Mouse (Mus musculus): ENCODE results near the gene Hccs.
"Not testable (repeated sequence)": the region's sequence is repeated elsewhere in the genome, so short reads cannot be mapped to it uniquely, and the experiment has no call there.

The Hccs gene

DNA sequence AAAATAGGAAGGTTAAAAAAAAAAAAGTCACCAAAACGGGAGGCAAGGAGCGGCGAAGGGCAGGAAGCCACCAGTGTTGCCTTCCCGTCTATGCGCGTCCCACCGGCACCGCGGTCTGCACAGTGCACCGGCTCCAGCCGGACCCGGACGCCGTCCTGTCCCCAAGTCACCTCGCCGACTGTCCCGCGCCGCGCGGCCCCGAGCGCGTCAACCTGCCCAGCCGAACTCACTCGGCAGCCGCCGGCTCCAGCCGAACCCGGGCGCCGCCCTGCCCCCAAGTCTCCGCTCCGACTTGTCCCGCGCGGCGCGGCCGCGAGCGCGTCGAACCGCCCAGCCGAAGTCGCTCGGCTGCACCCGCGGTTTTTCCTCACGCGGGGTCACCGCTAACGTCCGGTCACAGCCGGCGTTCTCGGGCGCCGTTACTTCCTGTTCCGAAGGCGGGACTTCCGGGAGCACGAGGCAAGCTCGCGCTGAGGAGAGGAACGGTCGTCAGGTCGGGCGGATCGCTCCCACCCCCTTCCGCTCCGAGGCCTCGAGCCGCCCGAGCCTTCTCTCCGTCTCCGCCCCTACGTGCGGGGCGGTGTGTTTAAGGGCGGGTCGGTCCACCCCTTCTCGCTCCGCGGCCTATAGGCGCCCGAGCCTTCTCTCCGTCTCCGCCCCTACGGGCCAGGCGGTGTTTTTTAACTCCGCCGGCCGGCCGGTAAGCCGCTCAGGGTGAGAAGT is at the start of gene Hccs:
TSS of gene Hccs (minus strand) at position 428 of the 723 bp plus-strand sequence.
- peak; percentile 83 for DNase-seq

DNA sequence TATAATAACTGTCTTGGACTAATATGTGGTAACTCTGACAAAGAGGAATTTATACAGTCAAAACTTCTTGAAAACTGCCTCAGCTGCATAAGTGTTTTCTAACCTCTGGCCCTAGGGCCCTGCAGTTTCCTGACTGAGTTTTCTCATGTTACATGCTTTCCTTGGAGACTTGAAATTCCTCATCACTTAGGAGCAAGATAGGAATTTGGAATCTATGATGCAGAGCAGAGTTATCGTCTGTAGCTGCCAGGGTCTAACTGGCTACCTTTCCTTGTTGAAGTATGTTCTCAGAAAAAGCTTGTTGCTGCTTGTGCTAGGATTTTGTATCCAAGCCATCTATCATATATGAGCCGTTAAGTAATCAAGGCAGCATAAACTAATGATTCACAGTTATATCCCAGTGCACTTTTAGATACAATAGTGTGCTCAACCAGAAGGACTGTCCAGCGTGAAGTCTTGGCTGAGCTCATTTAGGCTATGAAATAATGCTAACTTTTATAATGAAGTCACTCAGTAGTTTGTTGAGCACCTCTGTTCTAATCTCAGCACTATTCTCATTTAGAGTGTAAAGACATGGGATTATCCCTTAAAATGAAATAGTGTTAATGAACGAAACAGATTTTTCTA is 37.1 kb upstream of the Hccs start:
- no peak for DNase-seq

DNA sequence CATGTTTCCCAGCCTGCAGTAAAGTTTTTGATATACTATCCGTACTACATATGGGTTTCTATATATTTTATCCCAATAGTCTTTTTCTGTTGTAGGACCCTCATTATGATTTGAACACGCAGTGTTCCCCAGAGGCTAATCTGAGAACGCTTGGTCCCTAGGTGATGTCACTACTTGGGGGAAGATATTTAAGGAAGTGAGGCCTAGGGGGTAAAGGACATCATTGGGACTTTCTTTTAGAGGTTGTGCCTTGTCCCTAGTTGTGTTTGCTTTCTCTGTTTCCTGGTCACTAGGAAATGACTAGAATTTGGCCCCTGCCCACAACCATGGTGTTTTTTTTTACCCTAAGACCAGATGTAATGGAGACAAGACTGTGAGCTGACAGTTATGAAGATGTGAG is 18.0 kb upstream of the Hccs start:
- DNase-seq, result no peak

DNA sequence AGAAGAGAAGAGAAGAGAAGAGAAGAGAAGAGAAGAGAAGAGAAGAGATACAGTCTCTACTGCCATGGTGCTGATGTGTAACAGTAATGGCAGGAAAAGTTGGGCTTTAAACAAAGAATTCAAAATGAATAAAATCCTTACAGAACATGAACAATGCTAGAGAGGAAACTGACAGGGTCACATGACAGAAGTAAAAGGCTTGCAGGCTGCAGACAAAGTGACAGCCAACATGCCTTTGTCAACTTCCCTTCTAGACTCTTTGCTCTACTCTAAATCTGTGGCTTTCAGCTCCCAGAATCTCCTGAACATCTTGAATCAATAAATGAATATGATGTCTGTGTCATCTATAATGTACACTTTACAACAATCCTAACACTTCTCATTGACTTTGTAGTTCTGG is 17.4 kb upstream of the Hccs start:
- DNase-seq, result no peak

DNA sequence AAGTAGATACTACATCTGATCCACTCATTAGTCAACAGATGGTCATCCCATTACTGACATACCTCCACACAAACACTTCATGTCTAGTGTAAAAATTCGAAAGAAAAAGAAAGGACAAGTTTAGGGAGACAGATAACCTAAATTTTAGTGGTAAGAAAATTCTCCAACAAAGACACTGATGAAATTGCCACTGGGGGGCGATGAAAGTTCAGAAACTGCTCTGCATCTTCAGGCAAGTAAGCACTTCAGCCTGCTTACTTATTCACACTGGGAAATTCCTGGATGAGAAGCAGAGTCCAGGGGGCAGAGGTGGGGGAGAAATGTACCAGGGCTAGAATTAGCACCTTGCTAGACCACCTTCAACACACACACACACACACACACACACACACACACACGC is 12.1 kb upstream of the Hccs start:
- DNase-seq, result no peak

DNA sequence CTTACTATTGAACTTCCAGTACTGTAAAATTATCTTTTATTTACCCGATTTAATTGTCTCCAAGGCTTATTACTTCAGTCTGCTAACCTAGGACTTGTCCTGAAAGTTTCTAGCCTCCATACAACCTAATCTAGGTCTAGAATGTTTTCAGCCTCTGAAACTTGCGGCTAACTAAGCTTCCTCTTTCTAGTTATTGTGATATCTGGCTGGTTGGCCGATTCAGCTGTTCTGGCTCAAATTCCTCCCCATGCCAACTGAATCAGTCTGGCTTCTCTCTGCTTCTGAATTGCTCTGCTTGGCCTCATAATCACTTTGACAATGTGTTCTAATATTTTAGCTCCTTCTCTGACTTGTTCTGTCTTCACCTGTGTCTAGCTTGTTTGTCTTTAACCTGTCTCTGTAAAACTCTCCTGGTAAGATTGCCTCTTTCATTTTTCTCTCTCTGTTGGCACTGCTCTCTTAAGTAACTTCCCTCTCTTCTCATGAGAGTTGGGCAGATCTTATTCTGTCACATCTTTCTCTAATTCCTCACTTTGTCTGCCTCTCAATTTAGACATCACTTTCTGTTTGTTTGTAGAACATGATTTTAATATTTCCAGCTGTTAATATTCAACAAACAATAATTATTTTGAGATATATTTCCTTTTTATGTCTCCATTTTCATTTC is 5.9 kb upstream of the Hccs start:
- no peak for DNase-seq

DNA sequence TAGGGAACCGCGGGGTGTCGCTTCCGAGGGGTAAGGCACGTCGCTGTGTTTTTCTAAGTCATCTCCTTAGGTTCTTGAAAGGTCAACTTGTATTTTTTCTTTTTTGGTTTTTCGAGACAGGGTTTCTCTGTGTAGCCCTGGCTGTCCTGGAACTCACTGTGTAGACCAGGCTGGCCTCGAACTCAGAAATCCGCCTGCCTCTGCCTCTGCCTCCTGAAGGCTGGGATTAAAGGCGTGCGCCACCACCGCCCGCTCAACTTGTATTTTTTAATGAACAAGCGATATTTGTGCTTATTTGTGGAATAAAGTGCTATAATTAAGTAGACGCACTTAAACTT is 465 bp upstream of the Hccs start:
- DNase-seq, result not testable (repeated sequence)

DNA sequence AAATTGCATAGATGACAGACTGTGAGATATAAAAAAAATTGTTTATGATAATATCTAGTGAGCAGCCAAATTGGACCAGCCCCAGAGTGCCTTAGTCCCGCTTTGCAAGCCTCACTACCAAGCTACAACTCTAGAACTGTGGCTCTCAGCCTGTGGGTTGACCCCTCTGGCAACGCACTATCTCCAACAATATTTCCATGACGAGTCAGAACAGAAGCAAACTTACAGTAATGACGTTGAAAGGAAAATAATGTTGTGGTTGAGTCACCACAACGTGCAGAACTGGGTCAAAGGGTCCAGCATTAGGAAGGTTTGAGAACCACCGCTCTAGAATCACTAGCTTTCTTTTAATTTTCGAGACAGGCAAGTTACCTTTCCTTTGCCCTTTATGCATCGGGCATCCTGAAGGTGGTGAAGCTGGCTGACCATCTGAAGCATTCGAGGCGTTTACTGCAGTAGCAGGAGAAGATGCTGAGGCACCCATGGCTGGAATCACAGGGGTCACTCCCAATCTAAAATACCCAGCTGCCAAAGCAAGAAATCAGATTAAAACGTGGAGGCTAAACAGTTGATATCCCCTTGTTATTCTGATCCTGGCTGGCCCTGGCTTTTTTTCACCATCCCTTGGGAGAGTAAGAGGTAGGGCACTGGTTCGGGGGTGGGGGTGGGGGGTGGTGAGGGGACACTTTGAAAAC is 959 bp downstream of the Hccs start:
- no peak for DNase-seq

DNA sequence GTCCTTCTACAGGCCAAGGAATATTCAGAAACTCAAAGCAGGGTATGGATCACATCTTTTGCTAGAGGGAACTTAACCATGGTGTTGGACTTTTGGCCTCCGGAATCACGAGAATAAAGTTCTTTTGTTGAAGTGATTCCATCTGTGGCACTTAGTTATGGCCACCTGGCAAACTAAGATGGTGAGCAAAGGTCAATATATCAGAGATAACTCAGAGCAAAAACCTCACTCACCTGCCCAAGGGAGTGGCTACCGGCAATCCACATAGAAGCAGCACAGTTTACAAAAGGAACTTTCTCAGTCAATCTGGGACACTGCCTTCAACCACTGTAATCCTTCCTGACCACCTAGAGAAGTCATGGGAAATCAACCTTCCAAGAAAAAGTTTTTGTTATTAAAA is 11.6 kb downstream of the Hccs start:
- no peak for DNase-seq

DNA sequence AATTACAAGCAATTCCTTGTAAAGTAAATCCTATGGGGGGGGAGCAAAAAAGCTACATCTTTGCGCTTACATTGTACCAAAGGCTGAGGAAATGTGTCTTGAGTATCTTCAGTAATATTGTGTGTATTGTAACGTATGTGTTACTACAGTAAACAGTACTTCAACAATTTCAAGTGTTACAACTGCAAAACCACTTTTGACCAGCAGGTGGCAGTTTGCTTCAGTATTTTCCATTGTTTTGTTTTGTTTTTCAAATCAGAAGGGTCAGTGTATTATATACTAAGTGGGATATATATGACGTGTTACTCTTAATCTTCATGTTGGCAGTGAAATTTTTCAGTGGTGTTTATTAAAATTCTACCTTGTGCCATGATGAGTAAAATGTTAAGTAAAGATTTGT is 16.2 kb downstream of the Hccs start:
- peak; percentile 41 for DNase-seq

DNA sequence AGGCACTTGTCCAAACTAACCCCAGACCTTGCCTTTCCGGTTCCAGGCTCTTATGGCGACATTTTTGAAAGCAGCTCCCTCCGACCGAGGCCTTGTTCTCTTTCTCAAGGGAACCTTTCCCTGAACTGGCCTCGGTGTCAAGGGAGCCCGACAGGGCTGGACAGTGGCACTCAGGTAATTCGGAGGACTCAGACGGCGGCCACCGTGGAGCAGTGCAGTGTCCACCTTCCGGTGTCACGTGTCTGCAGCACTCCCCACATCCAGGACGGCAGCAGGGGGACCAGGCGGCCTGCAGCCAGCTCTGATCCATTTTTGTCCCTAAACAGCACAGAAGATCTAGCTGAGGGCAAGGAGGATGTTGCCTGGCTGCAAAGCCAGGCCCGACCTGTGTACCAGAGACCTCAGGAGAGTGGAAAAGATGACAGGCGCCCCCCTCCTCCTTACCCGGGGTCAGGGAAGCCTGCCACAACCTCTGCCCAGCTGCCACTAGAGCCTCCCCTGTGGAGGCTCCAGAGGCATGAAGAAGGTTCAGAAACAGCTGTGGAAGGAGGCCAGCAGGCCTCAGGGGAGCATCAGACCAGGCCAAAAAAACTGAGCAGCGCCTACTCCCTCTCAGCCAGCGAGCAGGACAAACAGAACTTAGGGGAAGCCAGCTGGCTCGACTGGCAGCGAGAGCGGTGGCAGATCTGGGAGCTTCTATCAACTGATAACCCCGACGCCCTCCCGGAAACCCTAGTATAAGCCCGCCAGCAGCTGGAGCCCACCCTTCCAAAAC is 17.7 kb downstream of the Hccs start:
- DNase-seq, result no peak

DNA sequence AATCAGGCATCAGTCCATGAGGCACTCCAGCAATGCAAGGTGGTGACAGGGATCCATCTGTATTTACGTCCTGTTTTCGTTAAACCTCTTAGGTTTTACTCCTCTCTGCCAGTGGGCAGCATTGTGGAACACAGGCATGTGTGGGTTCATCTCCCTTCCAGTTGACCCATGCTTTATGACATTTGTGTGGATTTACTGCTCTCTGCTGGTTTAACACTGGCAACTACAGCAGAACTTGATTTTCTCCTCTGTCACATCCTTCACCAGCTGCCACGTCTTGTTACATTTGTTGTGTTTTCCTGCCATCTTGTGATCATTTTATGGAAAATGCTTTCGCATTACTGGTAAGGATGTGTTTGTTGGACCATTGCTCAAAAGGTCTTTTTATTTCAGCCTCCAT is 20.6 kb downstream of the Hccs start:
- DNase-seq, result no peak

DNA sequence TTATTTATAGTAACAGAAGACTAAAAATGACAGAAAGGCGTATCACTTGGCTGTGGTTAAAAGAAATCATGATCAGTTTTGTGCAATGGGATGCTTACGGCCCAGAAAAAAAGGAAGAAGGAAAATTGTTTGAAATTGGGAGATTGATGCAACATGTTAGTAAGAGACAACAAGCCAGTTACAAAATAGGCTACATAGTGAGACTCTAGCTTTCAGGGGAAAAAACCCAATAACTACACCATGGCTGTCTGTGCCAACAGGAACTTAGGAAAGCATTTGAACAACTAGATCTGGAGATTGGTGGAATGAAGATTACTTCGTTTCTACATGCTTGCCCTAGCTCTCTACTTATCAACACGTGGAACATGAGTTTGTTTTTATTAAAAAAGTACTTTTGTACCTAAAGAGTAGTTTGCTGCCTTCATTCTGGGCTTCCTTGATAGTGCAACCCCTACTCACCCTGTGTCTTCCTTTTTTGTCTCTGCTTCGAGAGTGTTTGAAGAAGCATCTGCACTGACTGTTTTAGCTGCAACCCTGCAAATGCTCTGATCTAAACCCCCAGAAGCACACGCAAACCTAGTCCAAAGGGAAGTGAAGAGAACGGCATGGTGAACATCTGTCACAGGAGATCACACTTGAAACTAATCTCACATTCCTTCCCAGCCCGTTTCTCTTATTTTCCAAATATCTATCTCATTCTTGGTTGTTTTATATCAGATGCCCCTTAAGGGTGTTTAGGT is 56.6 kb downstream of the Hccs start:
- DNase-seq, result no peak

DNA sequence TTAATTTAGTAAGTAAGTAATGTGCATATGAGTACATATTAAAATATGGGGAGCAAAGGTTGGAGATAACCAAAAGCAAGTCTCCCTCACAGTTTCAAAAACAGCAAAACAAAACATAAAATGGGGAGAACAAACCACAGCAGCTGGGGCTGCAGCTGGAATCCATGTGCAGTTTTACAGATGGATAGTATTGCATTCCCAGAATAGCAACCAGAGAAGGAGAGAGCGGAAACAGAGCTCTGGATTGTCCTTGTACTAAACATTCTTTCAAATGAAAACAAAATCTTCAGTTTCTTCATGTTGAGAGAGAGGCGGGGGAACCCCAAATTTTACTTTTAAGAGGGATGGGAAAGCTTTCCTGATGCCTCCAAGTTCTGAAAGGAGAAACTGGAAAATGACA is 58.0 kb downstream of the Hccs start:
- no peak for DNase-seq

DNA sequence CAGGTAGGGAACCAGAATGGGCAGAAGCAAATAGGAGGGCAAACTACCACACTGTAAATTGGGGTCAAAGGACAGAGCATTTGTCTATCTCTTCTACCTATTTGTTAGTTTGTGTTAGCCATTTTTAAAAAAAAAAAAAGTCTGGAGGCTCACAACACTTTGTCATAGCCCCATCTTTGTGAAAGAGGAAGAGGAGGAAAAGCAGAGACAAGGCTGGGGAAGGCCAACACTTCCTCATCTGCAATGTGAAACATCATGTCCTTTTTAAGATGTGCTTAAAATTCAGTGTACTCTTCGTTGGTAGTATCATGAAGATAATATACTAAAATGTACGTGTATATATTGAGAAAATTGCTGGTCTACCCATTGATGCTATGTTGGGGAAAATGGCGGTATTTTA is 59.1 kb downstream of the Hccs start:
- no peak for DNase-seq

DNA sequence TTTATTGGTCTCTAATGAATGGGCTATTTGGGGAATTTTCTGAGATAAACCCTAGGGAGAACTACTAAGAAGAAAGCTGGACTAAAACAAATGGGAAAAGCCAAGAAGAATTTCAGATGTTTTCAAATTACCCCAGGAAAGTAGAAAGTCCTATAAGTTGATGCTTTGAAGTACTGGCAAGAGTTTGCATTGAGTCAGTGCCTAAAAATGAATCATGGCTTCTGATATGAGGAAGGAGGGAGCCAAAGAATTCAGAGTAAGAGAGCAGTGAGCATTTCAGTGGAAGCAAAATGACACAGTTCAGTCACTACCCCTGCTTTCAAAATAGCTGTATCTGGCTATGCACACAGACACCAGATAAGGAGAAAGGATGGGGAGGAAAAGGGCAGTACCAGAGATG is 63.4 kb downstream of the Hccs start:
- no peak for DNase-seq

DNA sequence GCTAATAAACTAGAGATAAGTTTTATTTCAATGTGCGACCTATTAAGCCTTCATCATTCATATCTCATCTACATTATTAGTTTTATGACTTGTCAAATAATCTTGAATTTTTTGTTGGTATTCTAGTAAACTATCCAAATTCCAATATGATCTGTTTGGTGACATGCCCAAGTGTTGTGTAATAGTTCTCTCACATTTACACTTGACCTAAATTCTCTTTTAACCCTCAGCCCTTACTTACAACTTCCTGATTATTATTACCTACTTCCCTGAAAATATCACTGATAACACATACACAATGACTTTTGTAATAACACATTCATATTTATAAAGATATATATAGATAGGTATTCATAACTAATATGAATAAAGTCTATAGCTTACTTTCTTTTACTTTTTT is 64.3 kb downstream of the Hccs start:
- DNase-seq, result no peak

DNA sequence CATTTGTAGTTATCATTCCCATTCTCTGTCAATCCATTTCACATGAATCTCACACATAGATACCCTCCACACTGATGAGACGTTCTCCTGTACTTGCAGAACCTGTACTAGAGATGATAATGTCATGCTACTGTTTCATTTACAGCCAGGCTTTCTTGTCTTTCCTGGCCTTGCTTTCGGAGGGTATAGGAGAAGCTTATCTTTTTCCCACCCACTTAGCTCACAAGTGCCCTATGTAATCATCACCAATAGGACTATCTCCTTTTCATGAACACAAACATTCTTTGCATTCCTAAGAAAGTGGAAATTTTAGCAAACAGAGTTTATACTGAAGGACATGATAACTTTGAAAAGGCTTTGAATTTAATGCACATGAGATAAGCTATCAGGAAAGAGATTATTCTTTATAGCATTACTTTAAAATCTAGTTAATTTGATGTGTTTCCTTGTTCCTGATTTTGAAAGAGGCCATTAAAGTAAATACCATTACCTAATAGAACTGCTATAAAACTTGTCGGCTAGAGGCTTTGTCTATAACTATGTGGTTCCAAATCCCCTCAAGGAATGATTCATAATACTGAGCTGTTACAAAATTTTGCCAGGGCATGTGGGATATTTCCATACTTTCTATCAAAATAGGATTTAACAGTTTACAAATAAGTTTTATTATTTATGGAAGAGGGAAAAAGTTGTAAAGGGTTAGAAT is 97.7 kb downstream of the Hccs start:
- DNase-seq, result no peak

DNA sequence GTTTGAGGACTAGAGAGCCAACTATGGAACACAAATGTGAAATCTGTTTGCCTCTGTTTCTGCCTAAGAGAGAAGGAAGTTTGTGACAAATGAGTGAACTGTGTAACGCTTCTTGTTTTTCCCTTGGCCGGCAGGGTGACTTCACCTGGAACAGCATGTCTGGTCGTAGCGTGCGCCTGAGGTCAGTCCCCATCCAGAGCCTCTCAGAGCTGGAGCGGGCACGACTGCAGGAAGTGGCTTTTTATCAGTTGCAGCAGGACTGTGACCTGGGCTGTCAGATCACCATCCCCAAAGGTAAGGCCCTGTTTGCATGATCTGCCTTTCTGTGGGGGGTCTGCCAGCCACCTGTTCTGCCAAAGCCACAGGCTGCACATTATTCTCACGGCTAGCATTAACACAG is 100.1 kb downstream of the Hccs start:
- no peak for DNase-seq

DNA sequence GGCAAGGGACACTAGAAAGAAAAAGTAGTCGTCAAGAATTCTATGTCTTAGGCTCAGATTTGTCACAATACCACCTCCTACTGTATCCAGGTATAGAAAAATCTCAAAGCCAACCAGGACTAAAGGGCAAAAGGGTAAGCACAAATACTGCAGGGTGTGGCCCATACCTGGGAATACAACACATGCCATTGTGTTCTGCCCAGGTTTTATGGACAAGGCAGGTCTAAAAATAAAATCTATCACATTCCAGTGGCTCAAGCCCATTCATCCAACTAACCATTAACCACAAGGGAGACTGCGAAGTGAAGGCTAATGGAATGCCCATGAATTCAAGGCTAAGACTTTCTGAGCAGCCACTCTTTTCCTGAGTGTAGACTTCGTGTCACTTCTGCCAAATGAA is 110.2 kb downstream of the Hccs start:
- no peak for DNase-seq
